Mouse (Mus musculus) midbrain, embryonic 11.5 days (tissue): Measurements from ENCODE around the gene Ccne1. TPM values are rescaled to one million over a fixed set of nuclear protein-coding genes. Genes with fewer than 3 reads are reported as not detected.
"Not testable (repeated sequence)": the region's sequence is repeated elsewhere in the genome, so short reads cannot be mapped to it uniquely, and the experiment has no call there.

Source experiments
- ATAC-seq: fragments of 200-750 bp; cut with Nextera tagmentation; 2 replicates; pipeline ENCODE4 v1.8.0; 2017; ENCODE audit warnings: moderate TSS enrichment, moderate library complexity; ENCODE audit not compliant: low FRiP score
- DNase-seq: peaks from one replicate; pipeline ENCODE4 v3.0.0; 2015; ENCODE audit warnings: low spot score; ENCODE audit errors: missing footprints
- H3K27ac ChIP-seq: fragments of 300-500 bp; sonication (generic); 2 replicates; pipeline ENCODE4 v1.5.1; 2014; ENCODE audit warnings: low read depth, low read length
- H3K27me3 ChIP-seq: fragments of 300-500 bp; sonication (generic); 2 replicates; pipeline ENCODE4 v1.6.1; 2014; ENCODE audit warnings: mild to moderate bottlenecking, low read length, moderate library complexity, mixed read lengths; ENCODE audit not compliant: control insufficient read depth, insufficient read depth
- H3K36me3 ChIP-seq: fragments of 300-500 bp; sonication (generic); 2 replicates; pipeline ENCODE4 v1.6.1; 2014; ENCODE audit warnings: mild to moderate bottlenecking, low read length, moderate library complexity, mixed read lengths; ENCODE audit not compliant: control insufficient read depth, insufficient read depth
- H3K4me1 ChIP-seq: fragments of 300-500 bp; sonication (generic); 2 replicates; pipeline ENCODE4 v1.6.1; 2014; ENCODE audit warnings: low read length; ENCODE audit not compliant: control insufficient read depth, insufficient read depth
- H3K4me2 ChIP-seq: fragments of 300-500 bp; sonication (generic); 2 replicates; pipeline ENCODE4 v1.6.1; 2014; ENCODE audit warnings: mild to moderate bottlenecking, moderate library complexity
- H3K4me3 ChIP-seq: fragments of 300-500 bp; sonication (generic); 2 replicates; pipeline ENCODE4 v1.5.1; 2014; ENCODE audit warnings: low read depth, low read length
- H3K9ac ChIP-seq: fragments of 300-500 bp; sonication (generic); 2 replicates; pipeline ENCODE4 v1.6.1; 2014; ENCODE audit warnings: low read length
- H3K9me3 ChIP-seq: fragments of 300-500 bp; sonication (generic); 2 replicates; pipeline ENCODE4 v1.6.1; 2016; ENCODE audit warnings: low read length; ENCODE audit not compliant: control insufficient read depth
- WGBS: fragments of 180-500 bp; shearing (Covaris S2); extraction: QIAGEN DNeasy Blood & Tissue Kit; methylation state at CpG from one replicate; pipeline ENCODE4 v1.1.7; 2014; 5-methylcytosine and 5-hydroxymethylcytosine counted together
- polyA plus RNA-seq: library from polyadenylated mRNA; unstranded; fragments of >200 nt; fragmentation: Nextera tagmentation; extraction: Ambion mirVana; gene quantifications from 2 replicates; pipeline ENCODE4 v1.2.1, GENCODE M21; 2014

The Ccne1 gene
- polyA plus RNA-seq, 1 experiment from 2014 or later, result 55.6 TPM

GRCm38 (mm10) chr7:38131186-38131585, 23.9 kb upstream of the Ccne1 start:
- no peak overlapping the region for H3K4me2 ChIP-seq
- ATAC-seq (peak; percentile 63; the same call in 1 of the 2 replicates), DNase-seq (peak; percentile 95)
- H3K9ac ChIP-seq, result no peak overlapping the region
- no peak overlapping the region for H3K27ac ChIP-seq
- no peaks in the 10 kb centered on the region for H3K36me3 ChIP-seq
- no peaks in the 10 kb centered on the region for H3K4me1 ChIP-seq
- no peak overlapping the region for H3K4me3 ChIP-seq
- no peaks in the 10 kb centered on the region for H3K9me3 ChIP-seq
- WGBS, result 31% methylated on average over 5 of the region's 5 CpGs
- no peaks in the 10 kb centered on the region for H3K27me3 ChIP-seq

- H3K4me3 ChIP-seq, result no peak overlapping the region
- no peak overlapping the region for H3K27ac ChIP-seq
- ATAC-seq, result no peak
- 82% methylated on average over 26 of the region's 26 CpGs for WGBS
- no peak overlapping the region for H3K9ac ChIP-seq
- H3K36me3 ChIP-seq, result no peaks in the 10 kb centered on the region
- H3K4me2 ChIP-seq, result no peak overlapping the region
- no peaks in the 10 kb centered on the region for H3K9me3 ChIP-seq
- no peaks in the 10 kb centered on the region for H3K4me1 ChIP-seq
- no peaks in the 10 kb centered on the region for H3K27me3 ChIP-seq
- no peak for DNase-seq
Observed at GRCm38 (mm10) chr7:38129986-38130729, 22.8 kb upstream of the Ccne1 start.

DNA sequence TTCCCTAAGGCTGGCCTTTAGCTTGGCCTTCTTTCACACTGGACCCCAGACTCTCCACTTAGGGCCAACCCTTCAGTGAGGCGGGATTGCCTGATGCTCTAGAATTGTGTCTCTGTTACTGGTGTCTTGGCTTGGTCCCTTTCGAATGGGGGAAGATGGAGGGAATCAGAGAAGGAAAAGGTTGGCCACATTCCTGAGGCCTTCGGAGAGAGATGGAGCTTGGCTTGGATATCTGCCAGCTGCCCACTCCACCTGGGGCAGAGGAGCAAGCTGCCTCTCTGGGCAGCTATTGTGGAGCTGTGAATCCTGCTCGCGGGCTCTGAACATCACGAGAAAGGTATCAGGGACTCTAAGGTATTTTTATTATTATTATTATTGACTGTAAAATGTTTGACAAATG, 22.2 kb upstream of the Ccne1 start:
- no peaks in the 10 kb centered on the region for H3K36me3 ChIP-seq
- H3K9me3 ChIP-seq, result no peaks in the 10 kb centered on the region
- DNase-seq (peak; percentile 72), ATAC-seq (no peak)
- no peak overlapping the region for H3K4me2 ChIP-seq
- no peaks in the 10 kb centered on the region for H3K4me1 ChIP-seq
- H3K9ac ChIP-seq, result no peak overlapping the region
- no peak overlapping the region for H3K4me3 ChIP-seq
- WGBS, result 86% methylated on average over 6 of the region's 6 CpGs
- H3K27ac ChIP-seq, result no peak overlapping the region
- no peaks in the 10 kb centered on the region for H3K27me3 ChIP-seq

GRCm38 (mm10) chr7:38128256-38128655, 20.9 kb upstream of the Ccne1 start:
- H3K27ac ChIP-seq, H3K36me3 ChIP-seq, H3K4me1 ChIP-seq, ATAC-seq, H3K9ac ChIP-seq, H3K27me3 ChIP-seq, H3K9me3 ChIP-seq, H3K4me3 ChIP-seq, H3K4me2 ChIP-seq: not testable (repeated sequence)
- 69% methylated on average over 5 of the region's 5 CpGs for WGBS
- peak; percentile 8 for DNase-seq

GRCm38 (mm10) chr7:38125565-38126159, 18.3 kb upstream of the Ccne1 start:
- no peaks in the 10 kb centered on the region for H3K36me3 ChIP-seq
- no peak overlapping the region for H3K4me2 ChIP-seq
- H3K27me3 ChIP-seq, result no peaks in the 10 kb centered on the region
- H3K9ac ChIP-seq, result no peak overlapping the region
- no peaks in the 10 kb centered on the region for H3K9me3 ChIP-seq
- no peak for ATAC-seq
- DNase-seq, result peak; percentile 57
- H3K4me3 ChIP-seq, result no peak overlapping the region
- H3K4me1 ChIP-seq, result no peaks in the 10 kb centered on the region
- WGBS, result 83% methylated on average over 12 of the region's 12 CpGs
- H3K27ac ChIP-seq, result no peak overlapping the region

GRCm38 (mm10) chr7:38124164-38124563, 16.8 kb upstream of the Ccne1 start:
- not testable (repeated sequence) for H3K9ac ChIP-seq, H3K4me3 ChIP-seq, DNase-seq, H3K27me3 ChIP-seq, H3K4me2 ChIP-seq, H3K27ac ChIP-seq, ATAC-seq, H3K4me1 ChIP-seq, H3K9me3 ChIP-seq, H3K36me3 ChIP-seq
- 87% methylated on average over 2 of the region's 2 CpGs for WGBS

- 8% methylated on average over 1 of the region's 1 CpGs for WGBS
- Histone ChIP-seq H3K4me3 (no peak overlapping the region), H3K4me2 (no peak overlapping the region), H3K4me1 (no peaks in the 10 kb centered on the region), H3K27me3 (no peaks in the 10 kb centered on the region), H3K9me3 (no peaks in the 10 kb centered on the region), H3K9ac (no peak overlapping the region), H3K27ac (no peak overlapping the region), H3K36me3 (no peaks in the 10 kb centered on the region)
- ATAC-seq (no peak), DNase-seq (no peak)
Observed at GRCm38 (mm10) chr7:38118594-38118993, 11.3 kb upstream of the Ccne1 start.

DNA sequence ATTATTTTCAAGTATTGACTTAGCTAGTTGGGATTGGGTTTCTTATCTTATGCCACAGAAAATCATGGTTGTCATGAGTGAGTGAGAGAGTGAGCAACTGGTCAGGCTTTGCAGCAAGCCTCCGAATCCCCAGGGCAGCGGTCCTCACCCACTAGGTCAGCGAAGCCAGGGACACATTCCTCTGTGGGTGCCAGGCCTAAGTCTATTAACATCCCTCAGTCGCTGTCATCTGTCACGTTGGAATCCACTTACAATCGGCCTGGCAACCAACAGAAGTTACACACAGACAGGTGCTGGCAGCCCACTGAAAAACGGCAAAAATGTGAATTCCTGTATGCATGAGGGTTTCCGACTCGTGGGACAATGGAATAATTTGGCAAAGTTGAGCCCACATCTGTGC, 5.1 kb upstream of the Ccne1 start:
- Histone ChIP-seq H3K27ac (no peak overlapping the region), H3K36me3 (no peaks in the 10 kb centered on the region), H3K4me2 (no peak overlapping the region), H3K9ac (no peak overlapping the region), H3K9me3 (no peaks in the 10 kb centered on the region), H3K4me1 (peaks cover 5% of the 10 kb centered on the region), H3K27me3 (no peaks in the 10 kb centered on the region; the same call in 1 of the 2 replicates), H3K4me3 (no peak overlapping the region)
- 92% methylated on average over 9 of the region's 9 CpGs for WGBS
- ATAC-seq, result no peak
- DNase-seq, result no peak

DNA sequence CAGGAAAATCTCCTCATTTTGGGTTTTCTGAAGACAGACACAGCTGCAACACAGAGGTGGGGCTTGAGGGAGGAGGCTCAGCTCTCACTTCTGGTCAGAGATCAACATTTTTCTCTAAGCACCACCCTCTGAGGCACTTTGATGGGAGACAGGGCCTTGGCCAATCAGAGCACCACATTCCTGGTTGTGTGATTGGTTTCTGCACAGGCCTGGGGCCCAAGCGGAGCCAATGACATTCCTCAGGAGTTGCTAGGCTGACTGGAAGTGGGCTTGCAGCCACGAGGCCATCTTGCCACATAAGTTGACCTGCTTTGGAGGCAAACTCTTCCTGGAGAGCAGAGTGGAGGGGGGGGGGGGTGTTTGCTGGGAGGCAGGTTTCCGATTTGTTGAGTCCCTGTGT, 4.7 kb upstream of the Ccne1 start:
- H3K4me3 ChIP-seq, result no peak overlapping the region
- WGBS, result 41% methylated on average over 3 of the region's 3 CpGs
- H3K27ac ChIP-seq, result no peak overlapping the region
- H3K27me3 ChIP-seq, result no peaks in the 10 kb centered on the region; the same call in 1 of the 2 replicates
- H3K4me1 ChIP-seq, result peaks cover 5% of the 10 kb centered on the region
- no peak overlapping the region for H3K4me2 ChIP-seq
- no peak for ATAC-seq
- DNase-seq, result peak; percentile 87
- no peak overlapping the region for H3K9ac ChIP-seq
- no peaks in the 10 kb centered on the region for H3K9me3 ChIP-seq
- H3K36me3 ChIP-seq, result no peaks in the 10 kb centered on the region
